Mouse (Mus musculus): Measurements from ENCODE around the gene Ell. TPM values are rescaled to one million over a fixed set of nuclear protein-coding genes. Genes with fewer than 3 reads are reported as not detected.
"Not testable (repeated sequence)": the region's sequence is repeated elsewhere in the genome, so short reads cannot be mapped to it uniquely, and the experiment has no call there.

Gene Ell
- polyA plus RNA-seq, 1 experiment = 45.6 TPM

- Histone ChIP-seq H3K4me3 (ENCODE audit: low read depth, low read length) (no peak overlapping the region), H3K4me1 (ENCODE audit: control insufficient read depth, insufficient read depth, insufficient read length, low read length) (no peaks in the 10 kb centered on the region), H3K27me3 (ENCODE audit: control insufficient read depth, insufficient read depth, low read length) (no peaks in the 10 kb centered on the region), H3K27ac (ENCODE audit: insufficient read depth, low read depth, low read length) (no peak overlapping the region), H3K36me3 (ENCODE audit: control insufficient read depth, insufficient read depth, low read length) (peaks cover 70% of the 10 kb centered on the region)
- TF ChIP-seq CTCF (IDR thresholded peaks at IDR 0.05; ENCODE audit: extremely low read depth, insufficient read length, insufficient replicate concordance, low read depth, low read length) (no peak), POLR2A (IDR thresholded peaks at IDR 0.05; ENCODE audit: low read depth, low read length) (no peak)
- 87% methylated on average over 18 of the region's 18 CpGs for WGBS
These were observed 44.5 kb downstream of the Ell start for GRCm38 (mm10) chr8:70583476-70584387.

- H3K27me3 ChIP-seq (ENCODE audit: control insufficient read depth, insufficient read depth, low read length) = no peaks in the 10 kb centered on the region
- no peak overlapping the region for H3K27ac ChIP-seq (ENCODE audit: insufficient read depth, low read depth, low read length)
- H3K4me1 ChIP-seq (ENCODE audit: control insufficient read depth, insufficient read depth, insufficient read length, low read length) = no peaks in the 10 kb centered on the region
- TF ChIP-seq CTCF (IDR thresholded peaks at IDR 0.05; ENCODE audit: extremely low read depth, insufficient read length, insufficient replicate concordance, low read depth, low read length) (no peak), POLR2A (IDR thresholded peaks at IDR 0.05; ENCODE audit: low read depth, low read length) (no peak)
- H3K36me3 ChIP-seq (ENCODE audit: control insufficient read depth, insufficient read depth, low read length) = peaks cover 73% of the 10 kb centered on the region
- WGBS = 92% methylated on average over 9 of the region's 9 CpGs
- H3K4me3 ChIP-seq (ENCODE audit: low read depth, low read length) = no peak overlapping the region
These were observed 45.5 kb downstream of the Ell start for GRCm38 (mm10) chr8:70584606-70585257.

GRCm38 (mm10) chr8:70585258-70585652 is 46.0 kb downstream of the Ell start:
- H3K36me3 ChIP-seq (ENCODE audit: control insufficient read depth, insufficient read depth, low read length) = peaks cover 74% of the 10 kb centered on the region
- 43% methylated on average over 7 of the region's 7 CpGs for WGBS

GRCm38 (mm10) chr8:70587955-70588354 is 48.7 kb downstream of the Ell start:
- 88% methylated on average over 4 of the region's 4 CpGs for WGBS
- peaks cover 65% of the 10 kb centered on the region for H3K36me3 ChIP-seq (ENCODE audit: control insufficient read depth, insufficient read depth, low read length)
- not testable (repeated sequence) for H3K4me1 ChIP-seq (ENCODE audit: control insufficient read depth, insufficient read depth, insufficient read length, low read length); H3K27me3 ChIP-seq (ENCODE audit: control insufficient read depth, insufficient read depth, low read length); H3K4me3 ChIP-seq (ENCODE audit: low read depth, low read length); H3K27ac ChIP-seq (ENCODE audit: insufficient read depth, low read depth, low read length)

More at GRCm38 (mm10) chr8:70585258-70585652, 46.0 kb downstream of the Ell start:
- H3K4me3 ChIP-seq (ENCODE audit: low read depth, low read length) = no peak overlapping the region
- H3K27me3 ChIP-seq (ENCODE audit: control insufficient read depth, insufficient read depth, low read length) = no peaks in the 10 kb centered on the region
- no peak overlapping the region for H3K27ac ChIP-seq (ENCODE audit: insufficient read depth, low read depth, low read length)
- TF ChIP-seq POLR2A (IDR thresholded peaks at IDR 0.05; ENCODE audit: low read depth, low read length) = no peak
- peak; percentile 90 for TF ChIP-seq CTCF (IDR thresholded peaks at IDR 0.05; ENCODE audit: extremely low read depth, insufficient read length, insufficient replicate concordance, low read depth, low read length)
- H3K4me1 ChIP-seq (ENCODE audit: control insufficient read depth, insufficient read depth, insufficient read length, low read length) = no peaks in the 10 kb centered on the region

GRCm38 (mm10) chr8:70591569-70591968 is 52.3 kb downstream of the Ell start:
- Histone ChIP-seq H3K27me3 (ENCODE audit: control insufficient read depth, insufficient read depth, low read length) (no peaks in the 10 kb centered on the region), H3K27ac (ENCODE audit: insufficient read depth, low read depth, low read length) (no peak overlapping the region), H3K36me3 (ENCODE audit: control insufficient read depth, insufficient read depth, low read length) (peaks cover 44% of the 10 kb centered on the region), H3K4me3 (ENCODE audit: low read depth, low read length) (no peak overlapping the region), H3K4me1 (ENCODE audit: control insufficient read depth, insufficient read depth, insufficient read length, low read length) (peaks cover 7% of the 10 kb centered on the region)
- TF ChIP-seq POLR2A (IDR thresholded peaks at IDR 0.05; ENCODE audit: low read depth, low read length) = no peak
- TF ChIP-seq CTCF (IDR thresholded peaks at IDR 0.05; ENCODE audit: extremely low read depth, insufficient read length, insufficient replicate concordance, low read depth, low read length) = no peak
- WGBS = 92% methylated on average over 12 of the region's 12 CpGs

GRCm38 (mm10) chr8:70593173-70593572 is 53.9 kb downstream of the Ell start:
- Histone ChIP-seq H3K4me1 (ENCODE audit: control insufficient read depth, insufficient read depth, insufficient read length, low read length) (peaks cover 7% of the 10 kb centered on the region), H3K27me3 (ENCODE audit: control insufficient read depth, insufficient read depth, low read length) (no peaks in the 10 kb centered on the region), H3K4me3 (ENCODE audit: low read depth, low read length) (no peak overlapping the region), H3K27ac (ENCODE audit: insufficient read depth, low read depth, low read length) (no peak overlapping the region), H3K36me3 (ENCODE audit: control insufficient read depth, insufficient read depth, low read length) (peaks cover 44% of the 10 kb centered on the region)
- 58% methylated on average over 8 of the region's 8 CpGs for WGBS
- no peak for TF ChIP-seq CTCF (IDR thresholded peaks at IDR 0.05; ENCODE audit: extremely low read depth, insufficient read length, insufficient replicate concordance, low read depth, low read length)
- no peak for TF ChIP-seq POLR2A (IDR thresholded peaks at IDR 0.05; ENCODE audit: low read depth, low read length)

GRCm38 (mm10) chr8:70593961-70594609 is 54.8 kb downstream of the Ell start, which contains the start of gene Isyna1:
TSS of gene Isyna1 (plus strand) at chr8:70594373.
- H3K27me3 ChIP-seq (ENCODE audit: control insufficient read depth, insufficient read depth, low read length) = no peaks in the 10 kb centered on the region
- TF ChIP-seq POLR2A (IDR thresholded peaks at IDR 0.05; ENCODE audit: low read depth, low read length) = 0 out of 2 replicates have a peak, but pooled peaks have one; percentile 18
- TF ChIP-seq CTCF (IDR thresholded peaks at IDR 0.05; ENCODE audit: extremely low read depth, insufficient read length, insufficient replicate concordance, low read depth, low read length) = no peak
- peaks cover 41% of the 10 kb centered on the region for H3K36me3 ChIP-seq (ENCODE audit: control insufficient read depth, insufficient read depth, low read length)
- under 1% methylated on average over 40 of the region's 40 CpGs for WGBS
- peak within 1 kb of the TSS; percentile 24 for H3K27ac ChIP-seq (ENCODE audit: insufficient read depth, low read depth, low read length)
- H3K4me3 ChIP-seq (ENCODE audit: low read depth, low read length) = peak within 1 kb of the TSS; percentile 64
- H3K4me1 ChIP-seq (ENCODE audit: control insufficient read depth, insufficient read depth, insufficient read length, low read length) = peaks cover 7% of the 10 kb centered on the region

All from small intestine, adult 2 months (tissue).